Mouse (Mus musculus): ENCODE data around the gene Bcl2.
A peak's percentile ranks its signal among the peaks of the same experiment; 100 is the strongest.
"Not testable (repeated sequence)": the region's sequence is repeated elsewhere in the genome, so short reads cannot be mapped to it uniquely, and the experiment has no call there.

Gene Bcl2

DNA sequence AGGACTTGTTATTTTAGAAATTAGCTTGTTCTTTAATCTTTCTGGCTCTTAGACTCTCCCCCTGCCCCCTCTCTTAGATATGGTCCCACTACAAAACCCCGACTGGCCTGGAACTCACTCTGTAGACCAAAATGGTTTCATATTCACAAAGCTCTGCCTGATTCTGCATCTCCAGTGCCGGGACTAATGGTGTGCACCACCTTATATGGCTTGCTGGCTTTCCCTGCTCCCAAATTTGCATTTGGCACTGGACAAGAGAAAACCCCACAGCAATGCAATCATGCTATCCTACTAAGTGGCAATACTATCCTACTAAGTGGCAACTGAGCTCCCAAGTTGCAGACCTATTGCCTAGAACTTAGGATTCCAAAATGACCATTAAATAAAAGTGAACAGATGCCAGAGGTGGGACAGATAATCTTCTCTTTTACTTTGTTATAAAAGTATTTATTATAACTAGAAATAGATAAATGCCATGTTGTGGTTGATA lies 154.9 kb downstream of the Bcl2 start:
- no peak for DNase-seq (ENCODE audit: extremely low read depth, low read depth)

DNA sequence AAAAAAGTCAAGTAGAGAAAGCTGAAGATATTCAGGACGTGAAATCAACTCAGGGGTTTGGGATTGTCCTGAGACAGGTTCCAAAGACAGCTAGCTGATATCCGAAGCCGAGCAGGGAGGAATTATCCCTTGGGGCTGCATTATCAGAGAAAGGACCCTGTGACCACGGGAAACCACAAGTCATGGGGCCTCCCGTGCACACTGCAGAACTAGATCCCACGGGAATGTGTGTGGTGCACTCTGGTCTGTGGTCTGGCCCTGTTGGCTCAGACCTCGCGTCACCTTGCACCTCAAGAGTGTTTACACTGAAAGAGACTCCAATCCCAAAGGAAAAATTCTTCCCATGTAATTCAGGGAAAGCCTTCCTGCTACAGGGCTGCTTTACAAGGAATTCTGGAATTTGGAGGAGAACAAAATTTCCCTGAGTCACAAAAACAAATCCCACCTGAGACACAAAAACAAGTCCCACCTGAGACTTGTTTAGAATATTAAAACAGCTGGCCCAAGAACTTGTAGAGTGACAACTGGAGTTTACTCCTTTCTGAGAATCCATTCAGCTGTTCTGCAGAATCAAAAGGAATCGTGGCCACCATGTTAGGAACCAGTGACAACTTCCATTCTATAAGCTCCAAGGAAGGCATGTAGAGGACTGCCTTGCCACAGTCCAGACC lies 158.4 kb downstream of the Bcl2 start:
- no peak for DNase-seq (ENCODE audit: extremely low read depth, low read depth)

DNA sequence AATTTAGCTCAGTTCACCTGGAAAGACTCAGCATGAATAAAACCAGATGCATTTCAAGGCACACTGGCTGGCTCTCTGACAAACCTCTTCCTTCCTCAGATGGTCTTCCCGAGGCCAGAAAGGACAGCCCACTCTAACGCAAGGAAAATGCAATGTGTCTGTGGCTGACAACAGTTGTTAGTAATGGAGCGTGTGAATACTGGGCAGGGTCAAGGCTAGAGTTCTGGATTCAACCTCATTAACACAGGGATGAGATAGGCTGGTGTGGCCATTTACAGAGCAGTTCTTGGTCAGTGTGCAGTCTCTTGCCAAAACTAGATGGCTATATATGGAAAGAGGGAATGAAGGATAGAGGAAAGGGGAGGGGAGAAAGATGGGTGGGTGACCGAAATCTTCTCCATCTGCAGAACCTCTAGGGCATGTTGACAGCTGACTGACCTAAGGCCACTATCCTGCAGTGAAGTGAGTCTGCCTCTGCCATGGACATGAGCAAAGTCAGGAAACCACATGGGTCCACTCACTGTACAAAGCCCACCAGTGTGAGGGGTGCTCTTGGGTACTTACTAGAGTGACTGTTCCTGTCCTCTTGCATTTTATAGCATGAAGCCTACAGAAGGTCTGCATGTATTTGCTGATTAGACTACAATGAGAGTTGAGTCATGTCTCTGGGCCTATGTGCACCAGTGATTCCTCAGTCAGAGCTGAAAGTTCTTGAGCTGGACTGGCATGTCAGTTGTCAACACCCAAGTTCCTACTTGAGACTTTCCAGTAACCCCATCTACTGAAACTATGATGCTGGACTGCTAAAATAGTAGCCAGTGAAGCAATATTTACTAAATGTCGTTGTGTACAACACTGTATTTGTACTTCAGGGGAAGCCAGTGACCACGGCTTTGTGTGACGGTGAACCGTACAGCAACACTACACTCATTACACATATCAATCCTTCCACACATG lies 159.9 kb downstream of the Bcl2 start:
- DNase-seq (ENCODE audit: extremely low read depth, low read depth), result no peak

DNA sequence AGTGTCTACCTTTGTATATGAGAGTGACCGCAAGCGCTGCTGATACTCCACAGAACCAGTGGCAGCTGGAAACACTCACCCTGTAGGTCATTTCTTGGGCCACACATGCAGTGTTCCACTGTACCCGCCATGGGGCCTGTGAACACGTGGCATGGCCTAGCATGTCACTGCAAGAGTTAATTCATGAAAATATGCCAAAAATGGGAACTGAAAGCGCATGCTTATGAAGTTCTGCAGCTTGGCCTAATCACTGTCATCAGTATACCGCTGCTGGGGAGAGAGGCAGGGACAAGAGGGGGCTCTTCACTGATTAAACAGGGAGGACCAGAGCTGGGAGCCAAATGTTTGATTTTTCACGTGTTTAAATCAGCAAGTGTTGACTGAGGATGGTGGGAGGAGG lies 161.2 kb downstream of the Bcl2 start:
- no peak for DNase-seq (ENCODE audit: extremely low read depth, low read depth)

DNA sequence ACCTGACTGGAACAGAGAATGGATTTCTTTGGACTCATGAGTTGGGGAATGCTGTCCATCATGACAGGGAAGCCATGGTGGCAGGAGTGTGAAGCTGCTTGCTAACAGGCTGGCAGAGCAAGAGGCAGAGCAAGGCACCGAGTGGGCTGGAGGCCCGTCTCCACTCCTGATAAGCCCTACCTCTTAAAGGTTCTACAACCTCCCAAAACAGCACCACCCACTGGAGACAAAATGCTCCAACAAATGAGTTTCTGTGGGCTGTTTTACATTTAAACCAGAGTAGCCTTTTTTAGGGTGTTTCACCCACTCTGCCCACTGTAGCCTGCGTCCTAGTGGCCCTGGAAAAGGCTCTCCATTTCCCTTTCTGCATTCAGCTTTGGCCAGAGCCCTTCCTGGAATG lies 163.5 kb downstream of the Bcl2 start:
- DNase-seq (ENCODE audit: extremely low read depth, low read depth), result peak; percentile 40

DNA sequence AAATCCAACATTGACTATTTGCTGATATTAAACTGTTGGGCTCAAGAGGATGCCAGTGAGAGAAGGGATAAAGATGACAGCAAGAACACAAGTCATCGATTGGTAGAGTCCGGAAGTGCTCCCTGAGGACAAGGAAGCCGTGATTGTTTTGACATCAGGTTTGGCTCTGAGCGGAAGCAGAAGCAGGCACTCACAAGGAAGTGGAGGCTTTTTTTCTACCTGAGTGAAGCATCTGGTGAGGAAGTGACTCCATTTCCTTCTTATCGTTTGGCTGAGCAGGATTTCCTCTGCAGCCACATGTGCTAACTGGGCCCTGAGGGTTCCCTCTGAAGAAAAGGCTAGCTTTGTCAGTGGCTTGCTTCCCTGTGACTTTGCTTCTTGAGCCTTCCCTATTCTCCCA lies 165.0 kb downstream of the Bcl2 start:
- DNase-seq (ENCODE audit: extremely low read depth, low read depth), result no peak

DNA sequence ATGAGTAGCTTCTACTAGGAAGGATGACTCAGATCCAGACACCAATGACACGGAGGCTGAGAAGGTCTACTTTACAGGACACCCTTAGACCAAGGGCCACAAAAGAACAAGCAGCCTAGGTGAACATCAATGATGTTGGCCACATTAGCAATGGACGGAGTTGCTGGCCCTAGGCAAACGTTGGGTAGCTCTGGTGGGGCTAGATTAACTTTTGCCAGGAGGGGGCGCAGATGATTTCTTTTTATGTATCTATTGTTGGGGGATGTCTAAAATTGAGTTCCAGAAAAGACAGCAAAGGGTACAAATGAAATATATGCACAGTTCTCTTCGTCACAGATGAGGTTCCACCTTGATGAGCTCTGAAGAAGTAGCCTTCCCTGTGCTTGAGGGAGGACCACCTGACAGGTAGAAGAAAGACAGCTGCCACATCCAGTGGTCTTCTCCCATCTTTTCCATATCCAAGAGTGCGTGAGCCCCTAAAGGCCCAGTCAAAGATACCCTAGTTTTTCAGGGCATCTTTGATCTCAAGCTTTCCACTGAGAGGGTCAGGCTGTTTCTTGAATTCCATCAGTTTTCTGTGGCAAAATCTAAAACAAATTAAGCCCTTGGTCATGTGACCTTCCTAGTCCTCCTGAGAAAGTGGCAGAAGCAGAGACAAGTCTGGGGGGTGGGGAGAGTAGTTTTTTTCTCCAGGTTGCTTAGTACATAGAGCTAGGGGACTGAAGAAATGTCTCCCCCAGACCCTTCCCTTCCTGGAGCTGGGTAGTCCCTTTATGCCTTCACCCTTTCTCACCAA lies 169.1 kb downstream of the Bcl2 start:
- peak; percentile 36 for DNase-seq (ENCODE audit: extremely low read depth, low read depth)

DNA sequence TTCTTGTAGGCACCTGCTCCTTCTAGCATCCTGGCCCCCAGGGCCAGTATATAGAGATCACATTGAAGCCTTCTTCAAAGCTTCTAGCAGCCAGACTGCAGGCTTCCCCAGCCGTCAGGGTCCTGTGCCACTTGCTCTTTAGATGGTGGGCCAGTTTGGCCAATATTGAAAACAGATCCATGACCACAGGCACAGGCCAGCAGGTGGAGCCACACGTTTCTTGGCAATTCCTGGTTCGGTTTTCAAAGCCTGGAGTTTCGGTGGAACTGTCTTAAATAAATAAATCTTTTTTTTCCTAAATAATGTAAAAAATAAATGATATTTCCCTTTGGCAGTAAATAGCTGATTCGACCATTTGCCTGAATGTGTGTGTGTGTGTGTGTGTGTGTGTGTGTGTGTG lies 171.3 kb downstream of the Bcl2 start:
- DNase-seq (ENCODE audit: extremely low read depth, low read depth), result no peak

DNA sequence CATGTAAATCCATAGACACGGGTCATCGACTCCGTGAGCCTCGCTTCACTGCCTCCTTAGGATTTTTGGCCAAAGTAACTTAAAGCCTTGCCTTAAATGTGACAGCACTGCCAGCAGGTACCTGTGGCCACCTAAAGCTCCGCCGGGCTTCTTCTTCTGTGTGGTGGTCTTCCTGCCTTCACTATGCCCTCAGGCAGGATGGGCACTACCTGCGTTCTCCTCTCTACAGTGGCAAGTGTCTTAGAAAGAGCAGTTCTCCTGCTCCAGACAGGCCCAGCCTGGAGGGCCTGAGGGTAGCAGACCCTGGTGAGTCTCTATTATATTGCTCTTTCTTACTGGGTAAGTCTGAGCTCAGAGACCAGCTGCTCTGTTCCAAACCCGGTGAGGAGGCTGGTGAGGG lies 172.2 kb downstream of the Bcl2 start:
- DNase-seq (ENCODE audit: extremely low read depth, low read depth), result no peak

DNA sequence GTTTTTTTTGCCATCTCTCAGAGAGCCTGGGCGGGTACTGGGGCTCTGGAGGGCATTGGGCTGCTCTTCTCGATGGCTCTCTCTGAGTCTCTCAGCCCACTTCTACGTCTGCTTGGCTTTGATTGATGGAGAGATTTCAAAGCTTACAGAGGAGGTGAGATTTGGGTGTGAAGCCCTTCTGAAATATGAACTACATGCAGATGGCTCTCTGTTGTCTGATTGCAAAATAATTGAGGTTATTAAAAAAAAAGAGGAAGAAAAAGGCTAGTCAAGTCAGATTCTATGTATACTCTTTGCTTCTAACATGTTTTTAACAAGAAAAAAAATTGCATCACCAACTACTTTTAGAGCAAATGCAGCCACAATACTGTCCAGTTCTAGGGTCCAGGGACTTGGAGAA lies 173.9 kb downstream of the Bcl2 start:
- no peak for DNase-seq (ENCODE audit: extremely low read depth, low read depth)

DNA sequence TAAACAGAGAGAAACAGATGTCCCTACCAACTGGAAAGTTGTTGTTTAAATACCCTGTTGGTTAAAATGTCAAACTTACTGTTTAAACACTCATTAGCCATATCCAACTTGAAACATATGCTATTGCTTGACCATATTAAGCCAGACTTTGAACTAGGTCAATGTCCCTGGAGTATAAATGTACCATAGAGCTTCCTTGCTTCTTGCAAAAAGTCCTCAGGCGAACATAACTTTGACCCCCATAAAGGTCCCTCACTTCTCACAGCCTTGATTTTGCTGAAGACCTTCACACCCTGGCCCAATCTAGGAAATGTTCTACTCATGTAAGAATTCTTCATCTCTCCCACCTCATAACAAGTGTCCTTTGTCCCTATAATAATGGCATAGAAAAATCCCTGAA lies 175.0 kb downstream of the Bcl2 start:
- DNase-seq (ENCODE audit: extremely low read depth, low read depth), result no peak

DNA sequence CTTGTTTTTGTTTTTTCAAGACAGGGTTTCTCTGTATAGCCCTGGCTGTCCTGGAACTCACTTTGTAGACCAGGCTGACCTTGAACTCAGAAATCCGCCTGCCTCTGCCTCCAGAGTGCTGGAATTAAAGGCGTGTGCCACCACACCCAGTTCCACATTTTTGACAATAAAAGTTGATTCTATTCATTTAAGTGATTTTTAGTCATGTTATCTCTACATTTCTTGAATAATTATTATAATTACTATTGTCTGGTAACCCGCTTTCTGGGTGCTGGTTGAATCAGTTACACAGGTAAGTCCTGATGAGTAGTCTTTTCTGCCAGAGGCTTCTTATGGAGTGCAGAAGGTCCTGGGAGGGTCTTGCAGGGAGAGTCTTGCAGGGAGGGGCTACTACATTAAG lies 179.2 kb downstream of the Bcl2 start:
- not testable (repeated sequence) for DNase-seq (ENCODE audit: extremely low read depth, low read depth)

DNA sequence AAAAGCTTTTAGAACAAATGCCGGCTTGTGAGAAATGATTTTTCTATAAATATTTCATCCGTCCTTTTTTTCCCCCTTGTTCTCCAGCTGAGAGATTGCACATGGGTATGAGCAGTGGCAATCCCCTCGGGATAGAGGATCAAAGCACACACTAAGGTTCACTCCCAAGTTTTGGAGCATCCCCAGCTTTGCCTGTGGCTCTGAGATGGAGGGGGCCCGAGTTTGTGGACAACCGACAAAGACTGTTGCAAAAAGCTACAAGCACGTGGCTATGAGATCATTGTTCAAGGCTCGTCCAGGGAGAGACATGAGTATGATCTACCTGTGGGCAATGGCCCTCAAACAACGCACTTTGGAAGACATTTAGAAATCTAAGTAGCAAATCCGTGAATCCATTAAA lies 184.5 kb downstream of the Bcl2 start:
- DNase-seq (ENCODE audit: extremely low read depth, low read depth), result no peak

DNA sequence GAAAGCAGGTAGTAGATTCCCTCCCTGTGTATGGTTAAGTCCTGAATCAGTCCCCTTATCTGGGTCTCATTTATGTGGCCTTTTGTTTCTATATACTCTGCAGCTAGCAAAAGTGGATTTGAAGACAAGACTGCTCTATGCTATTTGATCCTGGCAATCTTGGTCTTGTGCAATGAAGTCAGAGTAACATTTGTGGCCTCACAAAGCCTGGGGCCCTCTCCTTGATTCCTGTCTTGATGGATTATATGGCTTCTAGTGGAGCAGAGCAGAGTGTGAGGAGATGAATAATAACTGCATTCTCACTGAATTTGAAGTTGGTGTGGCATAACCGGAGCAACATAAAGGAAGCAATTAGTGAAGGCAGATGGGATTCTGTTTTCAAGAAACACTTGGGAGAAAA lies 186.5 kb downstream of the Bcl2 start:
- DNase-seq (ENCODE audit: extremely low read depth, low read depth), result no peak

DNA sequence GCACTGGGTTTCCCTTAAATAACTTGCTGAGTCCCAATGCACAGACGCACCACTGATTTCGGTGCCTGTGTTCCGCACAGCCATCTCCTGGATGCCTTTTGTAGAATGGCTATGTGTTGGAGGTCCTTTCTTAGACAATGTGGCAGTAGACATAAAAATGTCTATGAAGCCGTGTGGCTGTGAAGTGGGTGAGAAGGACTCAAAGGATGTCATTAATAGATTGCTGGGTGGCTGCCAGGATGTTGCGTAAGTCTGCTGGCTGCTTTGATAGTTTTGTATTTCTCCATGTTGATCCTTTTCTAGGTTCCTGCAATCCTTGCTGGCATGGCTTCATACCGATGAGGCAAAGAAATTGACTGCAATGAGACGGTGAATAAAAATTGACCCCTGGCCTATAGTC lies 187.3 kb downstream of the Bcl2 start:
- no peak for DNase-seq (ENCODE audit: extremely low read depth, low read depth)

DNA sequence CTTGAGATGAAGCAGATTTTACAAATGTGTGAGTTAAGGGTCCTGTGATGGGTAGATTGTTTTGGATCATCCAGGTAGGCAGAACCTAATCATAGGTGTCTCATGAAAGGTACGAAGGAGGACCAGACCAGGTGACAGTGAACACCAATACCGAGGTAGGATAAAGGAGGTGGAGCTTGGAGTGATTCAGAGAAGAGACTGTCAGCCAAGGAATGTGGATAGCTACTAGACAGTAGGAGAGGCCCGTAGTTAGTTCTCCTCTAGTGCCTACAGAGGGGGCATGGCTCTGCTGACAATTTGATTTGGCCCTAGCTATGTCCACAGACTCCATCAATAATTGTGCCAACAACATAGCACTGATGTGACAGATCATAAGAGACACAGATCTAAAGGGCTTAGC lies 188.0 kb downstream of the Bcl2 start:
- DNase-seq (ENCODE audit: extremely low read depth, low read depth), result no peak

DNA sequence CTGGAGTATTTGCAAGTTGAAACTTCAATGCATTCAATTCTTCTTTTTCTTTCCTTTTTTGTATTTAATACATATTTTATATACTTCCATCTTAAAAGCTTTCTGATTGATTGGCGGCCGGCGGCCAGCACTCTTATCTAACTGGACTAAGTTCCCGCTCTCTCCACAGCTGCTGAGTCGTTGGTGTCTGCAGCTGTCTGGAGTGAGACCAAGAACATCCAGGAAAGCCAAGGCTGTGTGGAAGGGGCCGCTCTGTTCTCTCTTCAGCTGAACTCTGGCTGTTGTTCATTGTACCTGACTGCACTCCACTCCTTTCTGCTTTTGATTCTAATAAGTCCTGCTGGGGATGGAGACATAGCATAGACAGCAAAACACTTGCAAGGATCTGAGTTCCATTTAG lies 190.3 kb downstream of the Bcl2 start:
- DNase-seq (ENCODE audit: extremely low read depth, low read depth), result no peak

DNA sequence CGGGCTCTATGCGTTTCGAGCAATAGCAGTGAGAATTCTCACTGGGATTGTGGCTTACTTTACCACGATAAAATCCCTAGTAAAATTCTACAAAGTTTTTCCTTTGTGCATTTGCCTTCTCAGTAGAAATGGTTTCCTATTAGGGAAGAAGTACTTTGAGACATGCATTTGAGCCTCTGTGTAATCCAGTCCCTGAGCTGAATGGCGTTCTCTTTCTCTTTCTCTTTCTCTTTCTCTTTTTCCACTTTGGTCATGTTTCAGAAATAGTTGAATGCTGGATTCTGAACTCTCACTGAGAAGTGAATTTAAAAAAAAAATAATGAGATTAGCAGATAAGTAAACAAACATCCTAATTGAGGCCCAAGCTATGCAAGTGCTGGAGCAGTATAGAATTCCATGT lies 191.1 kb downstream of the Bcl2 start:
- no peak for DNase-seq (ENCODE audit: extremely low read depth, low read depth)

DNA sequence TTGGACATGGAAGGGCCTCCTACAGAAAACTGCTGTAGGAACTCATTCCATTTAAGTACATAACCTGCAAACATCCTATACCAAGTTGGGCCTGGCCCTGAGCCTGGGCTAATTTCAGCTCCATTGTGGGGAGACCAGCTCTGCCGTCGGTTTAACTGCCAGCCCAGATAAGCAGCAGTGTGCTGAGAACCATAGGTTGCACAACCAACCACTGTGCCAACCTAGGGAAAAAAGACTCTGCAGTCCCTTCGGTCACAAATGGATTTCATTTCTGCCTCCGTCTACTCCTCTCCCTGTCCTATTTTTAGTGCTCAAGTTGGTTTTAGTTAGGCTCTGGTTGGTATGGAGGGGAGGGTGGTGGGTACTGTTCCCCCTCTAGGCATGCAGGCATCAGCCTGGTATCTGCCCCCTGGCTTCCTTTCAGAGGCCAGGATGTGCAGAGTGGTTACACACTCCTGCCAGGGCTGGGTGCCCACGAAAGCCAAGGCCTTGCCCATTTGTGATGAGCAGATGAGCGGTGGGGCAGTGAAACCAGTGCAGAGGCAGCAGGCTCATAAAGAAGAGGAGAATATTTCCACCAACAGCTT lies 196.4 kb downstream of the Bcl2 start:
- no peak for DNase-seq (ENCODE audit: extremely low read depth, low read depth)

DNA sequence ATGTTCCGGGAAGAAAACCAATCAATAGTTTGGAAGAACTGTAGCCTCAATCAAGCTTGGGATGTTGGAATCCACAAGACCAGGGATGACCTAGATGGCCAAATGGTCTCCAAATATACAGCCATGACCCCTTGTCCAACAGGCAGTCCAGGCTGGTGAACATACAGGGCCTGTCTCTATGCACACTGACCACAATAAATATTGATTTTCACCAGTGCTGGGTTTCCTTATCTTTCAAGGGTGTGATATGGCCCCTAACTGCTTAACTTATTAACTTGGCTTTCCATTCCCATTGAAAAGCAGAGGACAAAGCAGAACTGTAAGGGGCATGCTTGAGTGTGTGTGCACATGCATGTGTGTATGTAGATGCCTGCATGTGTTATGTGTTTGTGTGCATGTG lies 197.0 kb downstream of the Bcl2 start:
- DNase-seq (ENCODE audit: extremely low read depth, low read depth), result no peak

DNA sequence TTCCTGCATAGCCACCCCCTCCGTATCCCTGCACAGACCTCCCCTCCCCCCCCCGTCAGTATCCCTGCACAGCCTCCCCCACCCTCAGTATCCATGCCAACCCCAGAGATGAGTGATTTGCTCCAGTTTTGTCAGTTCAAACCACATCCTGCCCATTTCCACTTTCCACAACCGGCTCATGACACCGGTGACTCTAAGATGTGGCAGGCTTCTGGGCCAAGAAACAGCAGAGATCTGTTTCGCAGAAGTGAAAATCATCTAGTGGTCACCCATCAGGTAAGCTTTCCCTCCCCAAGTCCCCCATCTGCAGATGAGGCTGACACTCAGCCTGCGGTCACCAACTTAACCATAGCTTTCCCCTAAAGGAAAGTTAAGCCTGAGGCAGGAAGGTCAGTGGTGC lies 198.5 kb downstream of the Bcl2 start:
- no peak for DNase-seq (ENCODE audit: extremely low read depth, low read depth)

Data from MEL-GATA-1-ER (cell line).